Mouse (Mus musculus): Measurements from ENCODE around the gene 4930558C23Rik. TPM values are rescaled to one million over a fixed set of nuclear protein-coding genes. Genes with fewer than 3 reads are reported as not detected.
"Not testable (repeated sequence)": the region's sequence is repeated elsewhere in the genome, so short reads cannot be mapped to it uniquely, and the experiment has no call there.

The 4930558C23Rik gene
- polyA plus RNA-seq (2014; fragmentation: Nextera tagmentation; extraction: Ambion mirVana), result not detected in 2 replicates

GRCm38 (mm10) chr3:95402741-95403140, at the start of gene 4930558C23Rik:
Gene 4930558C23Rik (minus strand): TSS chr3:95402841.
- H3K4me1 ChIP-seq (ENCODE audit: control insufficient read depth, insufficient read depth, low read length), result no peaks in the 10 kb centered on the region
- no peak within 1 kb of the TSS for H3K4me3 ChIP-seq (ENCODE audit: low read depth, low read length)
- H3K9me3 ChIP-seq (replicated peaks; ENCODE audit: control insufficient read depth, low read length), result no peaks in the 10 kb centered on the region
- no peak within 1 kb of the TSS for H3K27ac ChIP-seq (ENCODE audit: low read depth, low read length)
- 86% methylated on average over 3 of the region's 3 CpGs for WGBS (ENCODE audit: insufficient replicate concordance)
- ATAC-seq (replicated peaks; ENCODE audit: insufficient number of reproducible peaks, low FRiP score, low TSS enrichment), result no peak
- no peaks in the 10 kb centered on the region for H3K27me3 ChIP-seq (ENCODE audit: control insufficient read depth, insufficient read depth, low read length)
- H3K36me3 ChIP-seq (ENCODE audit: control insufficient read depth, insufficient read depth, low read length), result no peaks in the 10 kb centered on the region
- no peak within 1 kb of the TSS for H3K9ac ChIP-seq (ENCODE audit: low read depth, low read length)
- H3K4me2 ChIP-seq, result no peak within 1 kb of the TSS

DNA sequence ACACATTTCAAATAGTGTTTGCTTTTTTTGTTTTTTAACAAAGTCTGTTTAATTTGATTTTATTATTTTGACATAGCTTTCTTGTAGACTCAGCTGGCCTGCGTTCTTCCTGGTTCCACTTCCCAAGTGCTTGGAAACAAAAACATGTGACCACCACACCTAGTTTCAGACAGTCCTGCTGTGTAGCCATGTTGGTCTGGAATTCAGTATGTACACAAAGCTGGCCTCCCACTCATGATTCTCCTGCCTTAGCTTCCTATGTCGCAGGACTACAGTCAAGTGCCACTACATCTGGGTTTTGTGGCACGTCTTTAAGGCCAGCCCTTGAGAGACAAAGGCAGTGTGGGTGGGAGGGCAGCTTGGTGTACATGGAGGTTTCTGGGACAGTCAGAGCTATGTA, 48.3 kb upstream of the 4930558C23Rik start:
- no peak for ATAC-seq (replicated peaks; ENCODE audit: insufficient number of reproducible peaks, low FRiP score, low TSS enrichment)
- Histone ChIP-seq H3K36me3 (ENCODE audit: control insufficient read depth, insufficient read depth, low read length) (peaks cover 7% of the 10 kb centered on the region), H3K4me1 (ENCODE audit: control insufficient read depth, insufficient read depth, low read length) (peaks cover 5% of the 10 kb centered on the region), H3K27ac (ENCODE audit: low read depth, low read length) (no peak overlapping the region), H3K4me2 (no peak overlapping the region), H3K27me3 (ENCODE audit: control insufficient read depth, insufficient read depth, low read length) (no peaks in the 10 kb centered on the region), H3K4me3 (ENCODE audit: low read depth, low read length) (no peak overlapping the region), H3K9ac (ENCODE audit: low read depth, low read length) (no peak overlapping the region), H3K9me3 (replicated peaks; ENCODE audit: control insufficient read depth, low read length) (no peaks in the 10 kb centered on the region)
- WGBS (ENCODE audit: insufficient replicate concordance), result 92% methylated on average over 3 of the region's 3 CpGs

DNA sequence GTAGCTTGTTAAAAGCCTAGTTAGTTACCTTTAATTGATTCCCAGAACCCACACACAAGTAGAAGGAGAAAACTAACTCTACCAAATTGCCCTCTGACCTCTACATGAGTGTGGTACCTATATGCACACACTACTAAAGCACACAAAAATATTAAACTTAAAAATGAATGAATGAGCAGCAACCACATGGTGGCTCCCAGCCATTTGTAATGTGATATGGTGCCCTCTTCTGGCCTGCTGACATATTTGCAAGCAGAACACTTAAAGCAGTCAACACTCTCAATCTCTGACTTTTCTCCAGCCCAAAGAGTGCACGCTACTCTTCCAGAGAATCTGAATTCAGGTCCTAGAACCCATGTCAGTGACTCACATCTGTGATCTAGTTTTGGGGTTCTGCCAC, 47.8 kb upstream of the 4930558C23Rik start:
- 31% methylated on average over 1 of the region's 1 CpGs for WGBS (ENCODE audit: insufficient replicate concordance)
- Histone ChIP-seq H3K9ac (ENCODE audit: low read depth, low read length) (no peak overlapping the region), H3K36me3 (ENCODE audit: control insufficient read depth, insufficient read depth, low read length) (peaks cover 7% of the 10 kb centered on the region), H3K4me1 (ENCODE audit: control insufficient read depth, insufficient read depth, low read length) (peaks cover 5% of the 10 kb centered on the region), H3K4me2 (no peak overlapping the region), H3K27ac (ENCODE audit: low read depth, low read length) (no peak overlapping the region), H3K4me3 (ENCODE audit: low read depth, low read length) (no peak overlapping the region), H3K27me3 (ENCODE audit: control insufficient read depth, insufficient read depth, low read length) (no peaks in the 10 kb centered on the region), H3K9me3 (replicated peaks; ENCODE audit: control insufficient read depth, low read length) (no peaks in the 10 kb centered on the region)
- ATAC-seq (replicated peaks; ENCODE audit: insufficient number of reproducible peaks, low FRiP score, low TSS enrichment), result no peak

- H3K9me3 ChIP-seq (replicated peaks; ENCODE audit: control insufficient read depth, low read length), result no peaks in the 10 kb centered on the region
- no peak for ATAC-seq (replicated peaks; ENCODE audit: insufficient number of reproducible peaks, low FRiP score, low TSS enrichment)
- H3K36me3 ChIP-seq (ENCODE audit: control insufficient read depth, insufficient read depth, low read length), result peaks cover 3% of the 10 kb centered on the region
- no peak overlapping the region for H3K4me3 ChIP-seq (ENCODE audit: low read depth, low read length)
- H3K4me1 ChIP-seq (ENCODE audit: control insufficient read depth, insufficient read depth, low read length), result no peaks in the 10 kb centered on the region
- WGBS (ENCODE audit: insufficient replicate concordance), result 71% methylated on average over 4 of the region's 4 CpGs
- H3K9ac ChIP-seq (ENCODE audit: low read depth, low read length), result no peak overlapping the region
- H3K27ac ChIP-seq (ENCODE audit: low read depth, low read length), result no peak overlapping the region
- H3K4me2 ChIP-seq, result no peak overlapping the region
- H3K27me3 ChIP-seq (ENCODE audit: control insufficient read depth, insufficient read depth, low read length), result no peaks in the 10 kb centered on the region
These were observed 42.7 kb upstream of the 4930558C23Rik start for GRCm38 (mm10) chr3:95445311-95445710.

- Histone ChIP-seq H3K9me3 (replicated peaks; ENCODE audit: control insufficient read depth, low read length) (no peaks in the 10 kb centered on the region), H3K9ac (ENCODE audit: low read depth, low read length) (no peak overlapping the region), H3K4me3 (ENCODE audit: low read depth, low read length) (no peak overlapping the region), H3K27ac (ENCODE audit: low read depth, low read length) (no peak overlapping the region), H3K4me2 (no peak overlapping the region), H3K27me3 (ENCODE audit: control insufficient read depth, insufficient read depth, low read length) (no peaks in the 10 kb centered on the region), H3K4me1 (ENCODE audit: control insufficient read depth, insufficient read depth, low read length) (no peaks in the 10 kb centered on the region), H3K36me3 (ENCODE audit: control insufficient read depth, insufficient read depth, low read length) (peaks cover 6% of the 10 kb centered on the region; the same call in 1 of the 2 replicates)
- ATAC-seq (replicated peaks; ENCODE audit: insufficient number of reproducible peaks, low FRiP score, low TSS enrichment), result no peak
- WGBS (ENCODE audit: insufficient replicate concordance), result 92% methylated on average over 5 of the region's 5 CpGs
These were observed 39.9 kb upstream of the 4930558C23Rik start for GRCm38 (mm10) chr3:95442406-95443117.

DNA sequence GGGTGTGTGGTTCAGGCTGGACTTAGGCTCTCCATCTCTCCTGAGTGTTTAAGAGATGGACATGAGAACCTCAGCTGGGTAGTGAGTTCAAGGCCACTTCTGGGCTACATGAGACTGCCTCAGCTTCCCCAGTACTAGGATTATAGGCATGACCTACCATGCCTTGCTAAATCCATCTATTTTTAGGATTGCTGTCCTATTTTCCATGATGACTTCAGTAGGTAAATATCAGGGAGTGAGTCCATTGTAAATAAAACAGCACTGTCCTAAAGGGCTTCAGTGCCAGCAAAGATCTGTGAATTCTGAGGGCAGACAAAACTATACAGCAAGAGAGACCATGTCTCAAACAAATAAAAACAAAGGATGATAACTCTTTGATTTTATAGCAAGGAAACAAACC, 37.0 kb upstream of the 4930558C23Rik start:
- Histone ChIP-seq H3K9ac (ENCODE audit: low read depth, low read length) (no peak overlapping the region), H3K27ac (ENCODE audit: low read depth, low read length) (no peak overlapping the region), H3K36me3 (ENCODE audit: control insufficient read depth, insufficient read depth, low read length) (peaks cover 8% of the 10 kb centered on the region; the same call in 1 of the 2 replicates), H3K4me1 (ENCODE audit: control insufficient read depth, insufficient read depth, low read length) (0 out of 2 replicates have a peak, but pooled peaks cover 3% of the 10 kb centered on the region), H3K4me3 (ENCODE audit: low read depth, low read length) (no peak overlapping the region), H3K9me3 (replicated peaks; ENCODE audit: control insufficient read depth, low read length) (no peaks in the 10 kb centered on the region), H3K4me2 (no peak overlapping the region), H3K27me3 (ENCODE audit: control insufficient read depth, insufficient read depth, low read length) (no peaks in the 10 kb centered on the region)
- no peak for ATAC-seq (replicated peaks; ENCODE audit: insufficient number of reproducible peaks, low FRiP score, low TSS enrichment)

GRCm38 (mm10) chr3:95438636-95439035, 36.0 kb upstream of the 4930558C23Rik start:
- not testable (repeated sequence) for H3K9me3 ChIP-seq (replicated peaks; ENCODE audit: control insufficient read depth, low read length); H3K4me3 ChIP-seq (ENCODE audit: low read depth, low read length); H3K9ac ChIP-seq (ENCODE audit: low read depth, low read length); H3K27me3 ChIP-seq (ENCODE audit: control insufficient read depth, insufficient read depth, low read length); H3K36me3 ChIP-seq (ENCODE audit: control insufficient read depth, insufficient read depth, low read length); H3K4me1 ChIP-seq (ENCODE audit: control insufficient read depth, insufficient read depth, low read length); H3K27ac ChIP-seq (ENCODE audit: low read depth, low read length); ATAC-seq (replicated peaks; ENCODE audit: insufficient number of reproducible peaks, low FRiP score, low TSS enrichment); H3K4me2 ChIP-seq
- 94% methylated on average over 4 of the region's 4 CpGs for WGBS (ENCODE audit: insufficient replicate concordance)

DNA sequence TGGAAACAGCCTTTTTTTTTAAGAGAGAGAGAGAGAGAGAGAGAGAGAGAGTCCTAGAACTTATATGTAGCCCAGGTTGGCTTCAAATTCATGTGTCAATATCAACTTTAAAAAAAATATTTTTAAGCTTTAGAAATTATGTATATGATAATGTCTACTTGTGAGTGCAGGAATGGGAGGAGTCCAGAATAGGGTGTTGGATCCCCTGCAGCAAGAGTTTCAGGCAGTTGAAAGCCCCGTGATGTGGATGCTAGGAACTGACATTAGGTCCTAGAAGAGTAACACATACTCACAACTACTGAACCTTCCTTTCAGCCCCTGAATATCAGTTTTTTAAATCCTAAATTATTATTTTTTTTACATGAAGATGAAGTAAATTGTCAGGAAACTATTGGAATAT, 32.9 kb upstream of the 4930558C23Rik start:
- Histone ChIP-seq H3K27ac (ENCODE audit: low read depth, low read length) (no peak overlapping the region), H3K9me3 (replicated peaks; ENCODE audit: control insufficient read depth, low read length) (no peaks in the 10 kb centered on the region), H3K27me3 (ENCODE audit: control insufficient read depth, insufficient read depth, low read length) (no peaks in the 10 kb centered on the region), H3K36me3 (ENCODE audit: control insufficient read depth, insufficient read depth, low read length) (peaks cover 8% of the 10 kb centered on the region; the same call in 1 of the 2 replicates), H3K9ac (ENCODE audit: low read depth, low read length) (no peak overlapping the region), H3K4me2 (peak overlapping the region; percentile 91), H3K4me3 (ENCODE audit: low read depth, low read length) (peak overlapping the region; percentile 94), H3K4me1 (ENCODE audit: control insufficient read depth, insufficient read depth, low read length) (0 out of 2 replicates have a peak, but pooled peaks cover 3% of the 10 kb centered on the region)
- ATAC-seq (replicated peaks; ENCODE audit: insufficient number of reproducible peaks, low FRiP score, low TSS enrichment), result no peak
- 63% methylated on average over 1 of the region's 1 CpGs for WGBS (ENCODE audit: insufficient replicate concordance)

GRCm38 (mm10) chr3:95434983-95435370, 32.3 kb upstream of the 4930558C23Rik start:
- no peak for ATAC-seq (replicated peaks; ENCODE audit: insufficient number of reproducible peaks, low FRiP score, low TSS enrichment)
- Histone ChIP-seq H3K36me3 (ENCODE audit: control insufficient read depth, insufficient read depth, low read length) (peaks cover 8% of the 10 kb centered on the region; the same call in 1 of the 2 replicates), H3K9me3 (replicated peaks; ENCODE audit: control insufficient read depth, low read length) (no peaks in the 10 kb centered on the region), H3K4me3 (ENCODE audit: low read depth, low read length) (peak overlapping the region; percentile 94), H3K4me2 (peak overlapping the region; percentile 91), H3K4me1 (ENCODE audit: control insufficient read depth, insufficient read depth, low read length) (0 out of 2 replicates have a peak, but pooled peaks cover 3% of the 10 kb centered on the region), H3K27me3 (ENCODE audit: control insufficient read depth, insufficient read depth, low read length) (no peaks in the 10 kb centered on the region), H3K9ac (ENCODE audit: low read depth, low read length) (peak overlapping the region; percentile 86), H3K27ac (ENCODE audit: low read depth, low read length) (peak overlapping the region; percentile 83; the same call in 1 of the 2 replicates)
- WGBS (ENCODE audit: insufficient replicate concordance), result 3% methylated on average over 7 of the region's 7 CpGs
